Mouse (Mus musculus) G1E (cell line): ENCODE measurements around the gene Map2k4.

Experiments
- CTCF ChIP-seq: IDR thresholded peaks from 2 replicates; pipeline ENCODE4 v1.5.1; 2012; ENCODE audit warnings: low read depth, low read length, inconsistent platforms, mixed read lengths
- GATA1 ChIP-seq: IDR thresholded peaks from 2 replicates; pipeline ENCODE4 v1.6.1; 2012; ENCODE audit warnings: borderline replicate concordance, low read length, inconsistent platforms, mixed read lengths
- POLR2AphosphoS5 ChIP-seq: IDR thresholded peaks from 2 replicates; pipeline ENCODE4 v1.6.1; 2012; ENCODE audit warnings: low read depth, low read length, inconsistent platforms; ENCODE audit not compliant: insufficient replicate concordance

DNA sequence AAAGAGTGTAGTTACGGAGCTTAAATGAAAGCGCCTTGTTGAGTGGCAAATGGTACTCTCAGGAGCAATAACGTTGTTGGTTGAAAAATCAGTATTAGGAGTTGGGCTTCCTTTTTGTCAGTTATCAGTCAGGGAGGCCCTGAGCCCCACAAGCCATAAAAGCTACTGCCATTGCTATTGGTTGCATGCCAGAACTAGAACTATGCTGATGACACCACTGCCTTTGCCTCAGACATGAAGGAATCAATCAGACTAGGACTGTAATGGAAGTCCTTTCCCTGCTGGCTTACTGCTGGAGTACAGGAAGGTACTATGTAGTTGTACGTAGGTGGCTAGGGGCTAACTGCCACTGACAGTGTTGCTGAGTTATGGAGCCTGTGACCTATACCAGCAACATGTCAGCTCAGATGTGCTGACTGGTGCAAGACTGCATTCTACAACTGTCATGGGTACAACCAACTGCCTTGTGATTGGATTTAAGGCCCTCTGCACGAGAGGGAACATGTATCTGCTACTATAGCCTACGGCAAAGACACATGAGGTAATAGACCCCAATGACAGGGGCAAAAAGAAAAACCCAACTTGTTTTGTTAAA, 58.4 kb downstream of the Map2k4 start:
- no peak for TF ChIP-seq CTCF
- TF ChIP-seq GATA1, result no peak
- no peak for TF ChIP-seq POLR2AphosphoS5
